Mouse (Mus musculus) embryonic fibroblast, embryonic 13.5 days (primary cell): ENCODE results near the gene Psmd13.

ENCODE experiments used
- CTCF ChIP-seq: IDR thresholded peaks from 2 replicates; pipeline ENCODE4 v1.5.1; 2011; ENCODE audit warnings: mild to moderate bottlenecking, control low read depth, low read length, moderate library complexity, borderline replicate concordance; ENCODE audit not compliant: insufficient read depth
- POLR2A ChIP-seq: IDR thresholded peaks from 2 replicates; pipeline ENCODE4 v1.6.1; 2011; ENCODE audit warnings: low read depth, mild to moderate bottlenecking, control low read depth, low read length, moderate library complexity

- TF ChIP-seq POLR2A (no peak), CTCF (no peak)
Observed at GRCm38 (mm10) chr7:140919911-140920310, 38.1 kb downstream of the Psmd13 start.
